Mouse (Mus musculus): ENCODE results near the gene Adamts6. TPM values are rescaled to one million over a fixed set of nuclear protein-coding genes. Genes with fewer than 3 reads are reported as not detected.

Adamts6 gene
- polyA plus RNA-seq, 1 experiment = 2.4 TPM

DNA sequence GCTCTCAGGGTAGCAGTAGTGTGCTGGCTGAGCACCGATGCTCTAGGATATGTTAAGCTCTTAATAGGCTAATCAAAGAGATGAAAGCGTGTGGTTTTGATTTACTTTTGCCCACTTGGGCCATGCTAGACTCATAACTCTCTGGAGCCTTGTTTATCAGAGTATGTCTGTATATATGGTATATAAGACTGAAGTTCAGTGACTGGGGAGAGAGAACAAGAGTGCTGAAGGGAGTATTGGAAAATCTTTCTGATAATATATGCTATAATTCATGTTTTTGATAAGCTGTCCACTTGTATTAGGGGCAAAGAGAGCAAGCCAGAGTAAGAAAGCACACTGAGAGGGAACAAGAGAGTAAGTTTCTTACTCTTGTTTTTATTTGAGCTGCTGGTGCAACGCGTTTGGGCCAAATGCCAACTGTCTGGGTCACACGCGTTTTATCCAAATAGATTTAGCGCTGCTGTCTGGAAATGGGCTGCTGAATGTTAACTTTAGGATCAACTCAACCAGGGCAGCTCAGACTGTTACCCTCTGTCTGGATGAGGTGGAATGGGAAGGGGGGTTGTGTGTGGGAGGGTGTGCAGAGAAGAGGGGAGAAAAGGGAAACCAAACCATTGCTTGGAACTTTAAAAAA, 708 bp downstream of the Adamts6 start:
- Histone ChIP-seq H3K27ac (ENCODE audit: insufficient read depth, low read length) (peak overlapping the region; percentile 62), H3K4me1 (ENCODE audit: control insufficient read depth, insufficient read depth, insufficient read length) (peaks cover 3% of the 10 kb centered on the region; the same call in 1 of the 2 replicates), H3K4me3 (ENCODE audit: extremely low read depth, insufficient read depth, insufficient read length) (peak overlapping the region; percentile 64), H3K27me3 (ENCODE audit: control insufficient read depth, insufficient read depth, low read length) (no peaks in the 10 kb centered on the region), H3K36me3 (ENCODE audit: control insufficient read depth, insufficient read depth, low read length) (no peaks in the 10 kb centered on the region)
- peak in 1 of 2 experiments; percentile 9 for DNase-seq (ENCODE audit: low read depth in 1 of 2, low spot score in 2 of 2)
- TF ChIP-seq POLR2A (IDR thresholded peaks at IDR 0.05; ENCODE audit: low read depth, low read length) = no peak
- no peak for TF ChIP-seq CTCF (IDR thresholded peaks at IDR 0.05; ENCODE audit: extremely low read depth, insufficient read depth, insufficient read length, insufficient replicate concordance)
- WGBS = 2% methylated on average over 7 of the region's 7 CpGs

DNA sequence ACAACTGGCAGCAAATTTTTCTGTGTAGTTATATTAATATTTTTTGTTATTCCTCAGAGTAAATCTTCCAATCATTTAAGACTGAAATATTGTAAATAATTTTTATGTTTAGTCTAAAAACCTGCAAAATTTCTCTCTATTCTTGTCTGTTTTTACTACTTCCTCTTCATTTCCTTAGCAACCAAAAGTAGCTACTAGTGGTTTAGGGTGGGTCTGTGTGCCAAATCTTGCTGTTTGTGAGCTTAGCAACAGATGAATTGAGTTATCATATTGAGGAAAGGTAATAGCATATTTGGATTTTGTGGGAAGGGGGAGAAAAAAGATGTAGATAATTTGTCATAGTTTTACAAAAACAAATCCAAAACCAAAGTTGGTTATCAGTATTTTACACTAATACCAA, 1.5 kb downstream of the Adamts6 start:
- Histone ChIP-seq H3K36me3 (ENCODE audit: control insufficient read depth, insufficient read depth, low read length) (no peaks in the 10 kb centered on the region), H3K4me3 (ENCODE audit: extremely low read depth, insufficient read depth, insufficient read length) (no peak overlapping the region), H3K27ac (ENCODE audit: insufficient read depth, low read length) (no peak overlapping the region), H3K4me1 (ENCODE audit: control insufficient read depth, insufficient read depth, insufficient read length) (peaks cover 3% of the 10 kb centered on the region; the same call in 1 of the 2 replicates), H3K27me3 (ENCODE audit: control insufficient read depth, insufficient read depth, low read length) (no peaks in the 10 kb centered on the region)
- TF ChIP-seq POLR2A (IDR thresholded peaks at IDR 0.05; ENCODE audit: low read depth, low read length) (no peak), CTCF (IDR thresholded peaks at IDR 0.05; ENCODE audit: extremely low read depth, insufficient read depth, insufficient read length, insufficient replicate concordance) (no peak)
- no peak for DNase-seq (ENCODE audit: low read depth in 1 of 2, low spot score in 2 of 2)

GRCm38 (mm10) chr13:104295472-104295871, 7.8 kb downstream of the Adamts6 start:
- Histone ChIP-seq H3K36me3 (ENCODE audit: control insufficient read depth, insufficient read depth, low read length) (0 out of 2 replicates have a peak, but pooled peaks cover 2% of the 10 kb centered on the region), H3K27ac (ENCODE audit: insufficient read depth, low read length) (no peak overlapping the region), H3K27me3 (ENCODE audit: control insufficient read depth, insufficient read depth, low read length) (no peaks in the 10 kb centered on the region), H3K4me3 (ENCODE audit: extremely low read depth, insufficient read depth, insufficient read length) (no peak overlapping the region), H3K4me1 (ENCODE audit: control insufficient read depth, insufficient read depth, insufficient read length) (no peaks in the 10 kb centered on the region)
- DNase-seq (ENCODE audit: low read depth in 1 of 2, low spot score in 2 of 2) = no peak
- TF ChIP-seq POLR2A (IDR thresholded peaks at IDR 0.05; ENCODE audit: low read depth, low read length) = no peak
- TF ChIP-seq CTCF (IDR thresholded peaks at IDR 0.05; ENCODE audit: extremely low read depth, insufficient read depth, insufficient read length, insufficient replicate concordance) = no peak
- 84% methylated on average over 1 of the region's 1 CpGs for WGBS

GRCm38 (mm10) chr13:104329336-104329735, 41.7 kb downstream of the Adamts6 start:
- Histone ChIP-seq H3K4me1 (ENCODE audit: control insufficient read depth, insufficient read depth, insufficient read length) (no peaks in the 10 kb centered on the region), H3K27me3 (ENCODE audit: control insufficient read depth, insufficient read depth, low read length) (no peaks in the 10 kb centered on the region), H3K36me3 (ENCODE audit: control insufficient read depth, insufficient read depth, low read length) (no peaks in the 10 kb centered on the region; the same call in 1 of the 2 replicates), H3K4me3 (ENCODE audit: extremely low read depth, insufficient read depth, insufficient read length) (no peak overlapping the region), H3K27ac (ENCODE audit: insufficient read depth, low read length) (no peak overlapping the region)
- DNase-seq (ENCODE audit: low read depth in 1 of 2, low spot score in 2 of 2) = no peak
- 95% methylated on average over 3 of the region's 3 CpGs for WGBS
- TF ChIP-seq POLR2A (IDR thresholded peaks at IDR 0.05; ENCODE audit: low read depth, low read length) (no peak), CTCF (IDR thresholded peaks at IDR 0.05; ENCODE audit: extremely low read depth, insufficient read depth, insufficient read length, insufficient replicate concordance) (no peak)

DNA sequence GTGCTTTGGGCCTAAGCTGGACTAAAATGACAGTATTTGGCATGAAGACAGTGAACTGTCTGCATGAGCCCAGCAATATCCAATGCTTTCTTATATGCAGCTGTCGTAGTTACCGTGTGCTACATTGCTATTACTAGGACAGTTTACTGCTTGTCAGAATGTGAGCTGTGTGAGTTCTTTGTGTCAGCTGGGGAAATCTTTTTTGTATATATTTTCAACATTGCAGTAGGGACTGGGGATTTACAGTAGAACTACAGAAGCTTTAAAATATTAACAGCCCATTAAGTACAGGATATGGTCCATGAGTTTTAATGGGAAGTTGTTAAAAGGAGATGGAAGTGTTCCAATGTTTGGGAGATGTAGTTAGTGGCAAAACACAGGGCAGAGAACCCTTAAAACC, 42.1 kb downstream of the Adamts6 start:
- WGBS = 98% methylated on average over 2 of the region's 2 CpGs
- Histone ChIP-seq H3K4me1 (ENCODE audit: control insufficient read depth, insufficient read depth, insufficient read length) (no peaks in the 10 kb centered on the region), H3K36me3 (ENCODE audit: control insufficient read depth, insufficient read depth, low read length) (no peaks in the 10 kb centered on the region; the same call in 1 of the 2 replicates), H3K27ac (ENCODE audit: insufficient read depth, low read length) (no peak overlapping the region), H3K4me3 (ENCODE audit: extremely low read depth, insufficient read depth, insufficient read length) (no peak overlapping the region), H3K27me3 (ENCODE audit: control insufficient read depth, insufficient read depth, low read length) (no peaks in the 10 kb centered on the region)
- no peak for TF ChIP-seq POLR2A (IDR thresholded peaks at IDR 0.05; ENCODE audit: low read depth, low read length)
- TF ChIP-seq CTCF (IDR thresholded peaks at IDR 0.05; ENCODE audit: extremely low read depth, insufficient read depth, insufficient read length, insufficient replicate concordance) = no peak
- no peak for DNase-seq (ENCODE audit: low read depth in 1 of 2, low spot score in 2 of 2)

DNA sequence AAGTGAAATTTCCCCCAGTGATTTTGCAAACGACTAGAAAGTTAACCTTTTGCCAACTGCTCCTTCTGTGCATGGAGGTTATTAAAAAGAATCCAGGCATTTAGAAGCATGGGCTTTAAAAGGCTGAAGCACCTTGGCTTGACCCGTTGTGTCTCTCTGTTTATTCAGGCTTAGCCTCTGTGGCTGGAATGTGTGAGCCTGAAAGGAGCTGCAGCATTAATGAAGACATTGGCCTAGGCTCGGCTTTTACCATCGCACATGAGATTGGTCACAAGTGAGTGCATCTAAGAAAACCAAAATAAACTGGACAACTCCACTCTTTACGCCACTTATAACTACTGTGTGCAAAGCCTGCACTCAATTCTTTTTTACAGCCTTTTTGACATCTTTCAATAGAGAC, 65.0 kb downstream of the Adamts6 start:
- no peak for DNase-seq (ENCODE audit: low read depth in 1 of 2, low spot score in 2 of 2)
- Histone ChIP-seq H3K36me3 (ENCODE audit: control insufficient read depth, insufficient read depth, low read length) (no peaks in the 10 kb centered on the region), H3K4me3 (ENCODE audit: extremely low read depth, insufficient read depth, insufficient read length) (no peak overlapping the region), H3K4me1 (ENCODE audit: control insufficient read depth, insufficient read depth, insufficient read length) (no peaks in the 10 kb centered on the region), H3K27me3 (ENCODE audit: control insufficient read depth, insufficient read depth, low read length) (no peaks in the 10 kb centered on the region), H3K27ac (ENCODE audit: insufficient read depth, low read length) (no peak overlapping the region)
- TF ChIP-seq CTCF (IDR thresholded peaks at IDR 0.05; ENCODE audit: extremely low read depth, insufficient read depth, insufficient read length, insufficient replicate concordance) (no peak), POLR2A (IDR thresholded peaks at IDR 0.05; ENCODE audit: low read depth, low read length) (no peak)
- WGBS = 85% methylated on average over 5 of the region's 5 CpGs

Data from spleen, adult 2 months (tissue).